Mouse (Mus musculus) forebrain, embryonic 12.5 days (tissue): ENCODE measurements at regions not wholly inside any gene's neighbourhood (a gene's known extent, or its start where the extent isn't known, plus 50 kb on each side); places are given as distances from the start of the nearest gene placed in this dataset.

Experiments used
- ATAC-seq: fragments of 200-750 bp; cut with Nextera tagmentation; 2 replicates; pipeline ENCODE4 v1.8.0; 2017; ENCODE audit warnings: moderate TSS enrichment; ENCODE audit not compliant: low FRiP score
- H3K27ac ChIP-seq: fragments of 300-500 bp; sonication (generic); 2 replicates; pipeline ENCODE4 v1.5.1; 2016; ENCODE audit warnings: mild to moderate bottlenecking
- H3K27me3 ChIP-seq: fragments of 300-500 bp; sonication (generic); 2 replicates; pipeline ENCODE4 v1.6.1; 2016; ENCODE audit warnings: mild to moderate bottlenecking
- H3K36me3 ChIP-seq: fragments of 300-500 bp; sonication (generic); replicated peaks from 2 replicates; pipeline ENCODE4 v1.6.1; 2016; ENCODE audit warnings: mild to moderate bottlenecking
- H3K4me1 ChIP-seq: fragments of 300-500 bp; sonication (generic); 2 replicates; pipeline ENCODE4 v1.6.1; 2016
- H3K4me2 ChIP-seq: fragments of 300-500 bp; sonication (generic); 2 replicates; pipeline ENCODE4 v1.6.1; 2016; ENCODE audit warnings: mild to moderate bottlenecking, moderate library complexity
- H3K4me3 ChIP-seq: fragments of 300-500 bp; sonication (generic); replicated peaks from 2 replicates; pipeline ENCODE4 v1.5.1; 2016; ENCODE audit warnings: mild to moderate bottlenecking
- H3K9ac ChIP-seq: fragments of 300-500 bp; sonication (generic); 2 replicates; pipeline ENCODE4 v1.6.1; 2016; ENCODE audit warnings: mild to moderate bottlenecking
- H3K9me3 ChIP-seq: fragments of 300-500 bp; sonication (generic); 2 replicates; pipeline ENCODE4 v1.6.1; 2016
- WGBS: fragments of 180-500 bp; shearing (Covaris S2); methylation state at CpG from one replicate; pipeline ENCODE4 v1.1.7; 2016; 5-methylcytosine and 5-hydroxymethylcytosine counted together

DNA sequence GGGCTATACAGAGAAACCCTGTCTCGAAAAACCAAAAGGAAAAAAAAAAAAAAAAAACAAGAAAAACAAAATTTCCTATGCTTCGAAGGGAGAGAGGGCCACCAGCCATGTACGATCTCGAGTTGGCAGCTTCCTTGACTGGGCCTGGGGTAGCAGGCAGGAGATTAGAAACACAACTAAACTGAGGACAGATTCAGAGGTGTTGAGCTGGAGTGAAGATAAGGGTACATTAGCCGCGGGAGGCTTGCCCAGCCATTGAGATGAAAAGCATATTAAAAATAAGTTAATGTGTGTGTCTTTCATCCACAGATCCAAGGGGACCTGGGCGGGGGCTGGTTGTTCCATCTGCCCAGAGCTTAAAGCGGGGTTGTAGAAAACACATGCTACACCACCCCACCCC, 145.3 kb upstream of the Usp24 start:
- no peaks in the 10 kb centered on the region for H3K4me1 ChIP-seq
- no peak for ATAC-seq
- H3K4me3 ChIP-seq: no peak overlapping the region
- H3K9me3 ChIP-seq: no peaks in the 10 kb centered on the region
- whole genome bisulfite sequencing: 92% methylated on average over 8 of the region's 8 CpGs
- H3K9ac ChIP-seq: no peak overlapping the region
- H3K36me3 ChIP-seq: no peaks in the 10 kb centered on the region
- H3K27ac ChIP-seq: no peak overlapping the region
- H3K27me3 ChIP-seq: no peaks in the 10 kb centered on the region
- H3K4me2 ChIP-seq: no peak overlapping the region

DNA sequence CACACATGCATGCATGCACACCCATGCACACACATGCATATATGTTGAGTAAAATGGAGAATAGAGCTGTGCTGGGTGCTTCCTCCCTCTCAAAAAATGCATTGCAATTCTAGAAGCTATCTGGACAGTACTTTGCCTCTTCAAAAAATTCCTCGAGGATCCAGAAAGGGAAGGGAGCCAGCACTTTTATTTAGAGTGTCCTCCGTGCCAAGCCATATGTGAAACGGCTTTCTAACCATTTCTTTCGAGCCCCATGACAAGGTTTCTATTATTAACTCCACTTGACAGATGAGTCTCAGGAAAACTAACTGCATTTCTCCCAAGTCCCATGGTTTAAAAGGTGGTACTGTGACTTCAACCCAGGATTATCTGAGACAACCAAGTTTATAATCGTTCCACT, 140.7 kb upstream of the Usp24 start:
- no peaks in the 10 kb centered on the region for H3K9me3 ChIP-seq
- H3K4me2 ChIP-seq: no peak overlapping the region
- ATAC-seq: no peak
- H3K4me1 ChIP-seq: no peaks in the 10 kb centered on the region
- no peaks in the 10 kb centered on the region for H3K36me3 ChIP-seq
- H3K4me3 ChIP-seq: no peak overlapping the region
- H3K27me3 ChIP-seq: no peaks in the 10 kb centered on the region
- H3K27ac ChIP-seq: no peak overlapping the region
- H3K9ac ChIP-seq: no peak overlapping the region
- 85% methylated on average over 5 of the region's 5 CpGs for WGBS

DNA sequence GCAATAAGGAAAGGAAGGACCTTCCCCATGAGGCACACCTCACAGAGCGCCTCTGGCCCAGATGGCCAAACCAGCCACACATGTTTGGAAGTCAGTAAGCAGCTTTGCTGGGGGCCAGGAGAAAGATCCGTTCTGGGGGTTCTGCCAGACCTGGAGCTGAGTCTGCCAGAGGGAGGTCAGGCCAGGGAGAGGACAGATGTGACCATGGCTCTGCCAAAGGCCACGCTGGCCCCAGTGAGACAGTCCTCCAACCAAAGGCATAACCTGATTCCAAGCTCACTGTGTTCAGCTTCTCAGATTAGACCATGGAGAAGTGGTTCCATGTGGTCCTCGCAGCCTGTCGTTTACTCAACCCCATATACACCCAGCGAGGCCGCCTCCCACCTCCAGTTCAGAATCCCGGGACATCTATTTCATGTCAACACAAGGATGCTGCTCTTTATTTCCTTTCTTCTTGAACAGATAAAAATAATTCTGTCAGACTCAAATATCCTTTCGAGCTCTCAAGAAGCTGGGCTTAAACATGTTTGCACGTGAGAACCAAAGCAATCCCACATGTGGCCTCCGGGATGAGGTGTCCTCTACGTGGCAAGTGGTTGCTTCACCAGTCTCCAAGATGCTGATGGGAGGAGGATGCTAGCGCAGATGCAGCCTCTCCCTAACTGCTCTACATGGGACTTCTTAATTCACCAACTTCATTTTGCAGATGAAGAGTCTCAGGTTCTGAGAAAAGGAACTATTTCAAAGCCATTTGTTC, 130.1 kb upstream of the Usp24 start:
- no peaks in the 10 kb centered on the region for H3K9me3 ChIP-seq
- WGBS: 86% methylated on average over 13 of the region's 13 CpGs

DNA sequence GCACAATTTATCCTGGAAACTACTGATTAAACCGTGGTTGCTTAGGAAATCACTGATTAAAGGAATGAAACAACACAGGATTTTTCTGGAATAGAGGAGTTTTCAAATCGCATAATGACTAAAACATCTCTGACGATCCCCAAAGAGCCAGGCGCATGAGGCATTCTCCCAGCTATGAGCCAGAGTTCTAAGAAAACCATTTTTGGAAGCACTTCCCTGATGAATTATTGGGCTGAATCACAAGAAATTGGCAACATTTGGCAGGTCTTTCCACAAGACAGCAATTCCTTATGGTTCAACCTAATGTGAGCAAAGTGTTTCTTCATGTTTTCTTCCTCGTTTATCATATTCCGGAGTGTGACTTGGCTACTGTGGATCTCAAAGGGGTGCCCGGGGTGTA, 129.3 kb upstream of the Usp24 start:
- Histone ChIP-seq H3K4me2 (no peak overlapping the region), H3K9ac (no peak overlapping the region), H3K9me3 (no peaks in the 10 kb centered on the region), H3K36me3 (no peaks in the 10 kb centered on the region), H3K27me3 (no peaks in the 10 kb centered on the region), H3K27ac (no peak overlapping the region), H3K4me3 (no peak overlapping the region), H3K4me1 (no peaks in the 10 kb centered on the region; the same call in 1 of the 2 replicates)
- WGBS: 92% methylated on average over 7 of the region's 7 CpGs
- ATAC-seq: no peak

More for the DNA sequence above, 130.1 kb upstream of the Usp24 start:
- Histone ChIP-seq H3K9ac (no peak overlapping the region), H3K4me3 (no peak overlapping the region), H3K36me3 (no peaks in the 10 kb centered on the region), H3K27ac (no peak overlapping the region), H3K4me2 (no peak overlapping the region), H3K27me3 (no peaks in the 10 kb centered on the region), H3K4me1 (no peaks in the 10 kb centered on the region; the same call in 1 of the 2 replicates)
- no peak for ATAC-seq

- H3K27me3 ChIP-seq: no peaks in the 10 kb centered on the region
- no peak overlapping the region for H3K4me3 ChIP-seq
- no peak overlapping the region for H3K9ac ChIP-seq
- no peaks in the 10 kb centered on the region; the same call in 1 of the 2 replicates for H3K4me1 ChIP-seq
- no peaks in the 10 kb centered on the region for H3K36me3 ChIP-seq
- no peaks in the 10 kb centered on the region for H3K9me3 ChIP-seq
- no peak for ATAC-seq
- no peak overlapping the region for H3K4me2 ChIP-seq
- WGBS: 80% methylated on average over 4 of the region's 4 CpGs
- no peak overlapping the region for H3K27ac ChIP-seq
These were observed 125.8 kb upstream of the Usp24 start for GRCm38 (mm10) chr4:106190248-106190647.

- no peaks in the 10 kb centered on the region for H3K36me3 ChIP-seq
These were observed 124.7 kb upstream of the Usp24 start for GRCm38 (mm10) chr4:106191331-106191730.

GRCm38 (mm10) chr4:106191843-106192242, 124.2 kb upstream of the Usp24 start:
- no peak overlapping the region for H3K4me3 ChIP-seq
- no peaks in the 10 kb centered on the region for H3K27me3 ChIP-seq
- no peaks in the 10 kb centered on the region for H3K36me3 ChIP-seq
- 91% methylated on average over 3 of the region's 3 CpGs for WGBS
- ATAC-seq: no peak
- H3K27ac ChIP-seq: no peak overlapping the region
- H3K9me3 ChIP-seq: no peaks in the 10 kb centered on the region
- H3K4me2 ChIP-seq: no peak overlapping the region
- H3K9ac ChIP-seq: no peak overlapping the region
- no peaks in the 10 kb centered on the region; the same call in 1 of the 2 replicates for H3K4me1 ChIP-seq

More at GRCm38 (mm10) chr4:106191331-106191730, 124.7 kb upstream of the Usp24 start:
- Histone ChIP-seq H3K4me3 (no peak overlapping the region), H3K27me3 (no peaks in the 10 kb centered on the region), H3K4me1 (no peaks in the 10 kb centered on the region; the same call in 1 of the 2 replicates), H3K9ac (no peak overlapping the region), H3K4me2 (no peak overlapping the region), H3K9me3 (no peaks in the 10 kb centered on the region), H3K27ac (no peak overlapping the region)
- no peak for ATAC-seq
- 88% methylated on average over 8 of the region's 8 CpGs for WGBS

DNA sequence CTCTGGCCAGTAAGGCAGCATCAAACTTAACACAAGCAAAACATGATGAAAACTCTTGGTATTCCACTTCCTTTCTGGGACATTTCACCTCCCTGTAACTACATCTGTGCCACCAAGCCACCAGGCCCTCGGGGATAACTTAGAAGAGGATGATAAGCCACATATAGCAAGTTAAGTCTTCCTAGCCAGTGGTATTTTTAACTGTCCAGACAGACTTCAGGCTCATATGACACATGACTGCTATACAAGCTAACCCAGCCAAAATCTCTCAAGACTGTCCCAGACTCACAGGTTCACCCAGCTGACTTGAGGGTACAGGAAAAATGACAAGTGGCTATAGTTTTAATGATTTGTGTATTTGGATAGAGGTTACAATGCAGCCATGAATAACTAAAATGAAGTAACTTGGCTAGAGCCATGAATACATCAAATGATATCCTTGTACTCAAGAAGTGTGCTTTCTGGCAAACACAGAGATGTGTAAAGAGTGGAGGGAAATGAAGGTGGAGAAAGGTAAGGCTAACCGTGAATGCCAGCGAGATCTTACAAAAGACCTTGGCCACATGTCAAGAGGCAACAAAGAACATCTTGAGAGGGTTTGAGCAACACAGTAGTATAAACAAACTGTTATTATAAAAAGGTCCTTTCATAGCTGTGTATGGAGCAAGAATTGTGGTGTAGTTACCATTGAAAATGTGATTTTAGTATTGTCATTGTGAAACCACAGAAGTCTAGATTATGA, 122.6 kb upstream of the Usp24 start:
- Histone ChIP-seq H3K27me3 (no peaks in the 10 kb centered on the region), H3K9ac (no peak overlapping the region), H3K27ac (no peak overlapping the region), H3K9me3 (no peaks in the 10 kb centered on the region), H3K4me3 (no peak overlapping the region), H3K36me3 (no peaks in the 10 kb centered on the region), H3K4me2 (no peak overlapping the region), H3K4me1 (no peaks in the 10 kb centered on the region; the same call in 1 of the 2 replicates)
- WGBS: 80% methylated on average over 3 of the region's 3 CpGs
- ATAC-seq: no peak

DNA sequence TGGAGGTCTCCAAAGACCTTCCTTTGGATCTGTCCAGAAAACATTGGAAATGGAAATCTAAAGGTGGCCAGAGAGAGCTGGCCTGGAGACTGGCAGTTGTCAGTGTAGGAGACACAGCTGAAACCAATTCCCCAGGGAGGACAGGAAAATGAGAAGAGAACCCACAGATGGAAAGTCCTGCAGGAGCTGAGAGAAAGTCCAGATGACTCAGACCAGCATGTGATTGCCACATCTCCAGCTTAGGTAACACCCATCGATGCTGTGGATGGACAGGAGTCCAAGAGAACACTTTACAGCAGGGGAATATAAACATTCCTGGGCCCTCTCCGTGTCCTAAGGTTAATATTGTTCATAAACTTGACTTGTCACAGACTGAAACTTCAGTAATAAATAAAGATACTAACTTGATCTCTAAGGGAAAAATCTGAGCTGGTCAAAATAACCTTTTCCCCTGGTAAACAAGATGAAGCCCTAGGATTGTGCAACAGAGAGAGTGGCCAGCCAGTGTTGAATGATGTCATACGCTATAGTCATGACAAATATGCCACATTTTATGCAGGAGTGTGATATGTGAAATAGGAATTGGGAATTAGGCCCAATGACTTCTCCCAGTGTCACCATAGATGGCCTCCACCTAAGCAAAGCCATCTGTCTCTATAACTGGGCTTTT, 120.4 kb upstream of the Usp24 start:
- Histone ChIP-seq H3K9ac (no peak overlapping the region), H3K4me2 (no peak overlapping the region), H3K27me3 (no peaks in the 10 kb centered on the region), H3K36me3 (no peaks in the 10 kb centered on the region), H3K9me3 (no peaks in the 10 kb centered on the region), H3K4me3 (no peak overlapping the region), H3K27ac (no peak overlapping the region), H3K4me1 (peaks cover 11% of the 10 kb centered on the region)
- WGBS: 89% methylated on average over 3 of the region's 3 CpGs
- ATAC-seq: no peak

- 0 out of 2 replicates have a peak overlapping the region, but pooled peaks have one; percentile 4 for H3K9ac ChIP-seq
- peaks cover 14% of the 10 kb centered on the region for H3K4me1 ChIP-seq
- H3K4me2 ChIP-seq: peak overlapping the region; percentile 30
- H3K36me3 ChIP-seq: no peaks in the 10 kb centered on the region
- no peak overlapping the region for H3K4me3 ChIP-seq
- 8% methylated on average over 11 of the region's 11 CpGs for WGBS
- H3K27me3 ChIP-seq: no peaks in the 10 kb centered on the region
- no peaks in the 10 kb centered on the region for H3K9me3 ChIP-seq
- peak overlapping the region; percentile 48; the same call in 1 of the 2 replicates for H3K27ac ChIP-seq
- ATAC-seq: 0 out of 2 replicates have a peak, but pooled peaks have one; percentile 31
These were observed 116.2 kb upstream of the Usp24 start for GRCm38 (mm10) chr4:106199833-106200232.

DNA sequence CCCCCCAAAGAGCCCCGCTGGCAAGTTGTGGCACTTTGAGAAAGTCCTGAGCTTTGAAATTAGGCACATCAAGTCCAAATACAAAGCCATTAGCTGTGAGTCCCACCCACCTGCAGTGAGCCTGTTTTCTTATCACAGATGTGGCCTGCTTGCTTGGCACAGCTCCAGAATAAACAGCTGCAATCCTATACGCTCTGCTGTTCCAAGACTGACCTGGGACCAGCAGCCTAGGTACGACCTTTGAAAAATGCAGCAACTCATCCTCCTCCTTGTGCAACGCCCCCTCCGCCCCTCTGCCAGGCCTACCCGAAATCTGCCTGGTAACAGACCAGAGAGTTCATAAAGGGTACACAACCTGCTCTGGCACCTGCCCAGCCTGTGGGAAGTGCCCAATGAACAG, 115.8 kb upstream of the Usp24 start:
- H3K36me3 ChIP-seq: no peaks in the 10 kb centered on the region
- H3K4me3 ChIP-seq: no peak overlapping the region
- H3K9me3 ChIP-seq: no peaks in the 10 kb centered on the region
- 0 out of 2 replicates have a peak, but pooled peaks have one; percentile 25 for ATAC-seq
- H3K4me1 ChIP-seq: peaks cover 14% of the 10 kb centered on the region
- H3K4me2 ChIP-seq: peak overlapping the region; percentile 30; the same call in 1 of the 2 replicates
- 0 out of 2 replicates have a peak overlapping the region, but pooled peaks have one; percentile 48 for H3K27ac ChIP-seq
- whole genome bisulfite sequencing: 42% methylated on average over 6 of the region's 6 CpGs
- H3K9ac ChIP-seq: no peak overlapping the region
- H3K27me3 ChIP-seq: no peaks in the 10 kb centered on the region

GRCm38 (mm10) chr4:106202554-106202953, 113.5 kb upstream of the Usp24 start:
- Histone ChIP-seq H3K9ac (no peak overlapping the region), H3K4me1 (peaks cover 14% of the 10 kb centered on the region), H3K36me3 (no peaks in the 10 kb centered on the region), H3K9me3 (no peaks in the 10 kb centered on the region), H3K4me3 (no peak overlapping the region), H3K4me2 (no peak overlapping the region), H3K27ac (no peak overlapping the region), H3K27me3 (no peaks in the 10 kb centered on the region)
- peak; percentile 67; the same call in 1 of the 2 replicates for ATAC-seq
- WGBS: 28% methylated on average over 3 of the region's 3 CpGs
